Mouse (Mus musculus): Measurements from ENCODE around the gene Fscn3. TPM values are rescaled to one million over a fixed set of nuclear protein-coding genes. Genes with fewer than 3 reads are reported as not detected.

Fscn3 gene
- total and polyA plus RNA-seq, 3 experiments = not detected

- peaks cover 8 to 41% of the 10 kb centered on the region in 2 experiments for H3K4me1 ChIP-seq (ENCODE audit: control insufficient read depth in 1 of 2, insufficient read depth in 2 of 2)
- no peak for DNase-seq (ENCODE audit: extremely low read depth)
- peak overlapping the region; percentile 47 for H3K27ac ChIP-seq (ENCODE audit: insufficient read depth, low read depth)
- H3K9me3 ChIP-seq (replicated peaks; ENCODE audit: low read length) = no peaks in the 10 kb centered on the region
- H3K79me2 ChIP-seq (replicated peaks; ENCODE audit: control insufficient read depth, extremely low read depth, insufficient read depth, poor library complexity, severe bottlenecking) = peaks cover 57% of the 10 kb centered on the region
- dilution Hi-C loops (cut with MboI; ENCODE audit: extremely low pct_ligation_motif_present, extremely low pct_unique_long_range_greater_than_20kb, low sequenced_read_pairs) (no loop called here), in situ Hi-C loops (cut with MboI; ENCODE audit: low pct_ligation_motif_present, low pct_unique_long_range_greater_than_20kb, low sequenced_read_pairs) (no loop called here)
- H3K36me3 ChIP-seq (replicated peaks in 1 of 2; ENCODE audit: control insufficient read depth in 1 of 2, insufficient read depth in 1 of 2, low read length in 1 of 2) = peaks cover 9 to 38% of the 10 kb centered on the region in 2 experiments
- H3K9ac ChIP-seq (ENCODE audit: insufficient read depth, low read depth) = peak overlapping the region; percentile 80
- H3K4me3 ChIP-seq (replicated peaks in 1 of 3; ENCODE audit: low read depth in 2 of 3, low read length in 2 of 3, poor library complexity in 1 of 3) = peak overlapping the region; percentile 88 to 97 (median 97)
- TF ChIP-seq MXI1 (IDR thresholded peaks at IDR 0.05; ENCODE audit: low read depth, low read length) (peak; percentile 53), CHD2 (IDR thresholded peaks at IDR 0.05; ENCODE audit: low read length) (peak; percentile 33; the same call in 1 of the 2 replicates), SIN3A (IDR thresholded peaks at IDR 0.05; ENCODE audit: low read length) (peak; percentile 56; the same call in 1 of the 2 replicates), UBTF (IDR thresholded peaks at IDR 0.05; ENCODE audit: low read depth, low read length) (no peak), MYC (IDR thresholded peaks at IDR 0.05; ENCODE audit: low read depth, low read length) (peak; percentile 73; the same call in 1 of the 2 replicates)
- peak overlapping the region; percentile 99; the same call in 1 of the 2 replicates for H3K4me2 ChIP-seq (ENCODE audit: insufficient read depth, low read depth, poor library complexity, severe bottlenecking)
- no peaks in the 10 kb centered on the region for H3K27me3 ChIP-seq (replicated peaks)
Measured at GRCm38 (mm10) chr6:28480752-28481492, 53.3 kb downstream of the Fscn3 start.

- peak overlapping the region; percentile 99 for H3K4me2 ChIP-seq (ENCODE audit: insufficient read depth, low read depth, poor library complexity, severe bottlenecking)
- in situ Hi-C loops (cut with MboI; ENCODE audit: low pct_ligation_motif_present, low pct_unique_long_range_greater_than_20kb, low sequenced_read_pairs) = no loop called here
- peaks cover 9 to 49% of the 10 kb centered on the region in 2 experiments for H3K36me3 ChIP-seq (replicated peaks in 1 of 2; ENCODE audit: control insufficient read depth in 1 of 2, insufficient read depth in 1 of 2, low read length in 1 of 2)
- peak overlapping the region; percentile 80 for H3K9ac ChIP-seq (ENCODE audit: insufficient read depth, low read depth)
- H3K27ac ChIP-seq (ENCODE audit: insufficient read depth, low read depth) = peak overlapping the region; percentile 44; the same call in 1 of the 2 replicates
- no peaks in the 10 kb centered on the region for H3K9me3 ChIP-seq (replicated peaks; ENCODE audit: low read length)
- peaks cover 75% of the 10 kb centered on the region for H3K79me2 ChIP-seq (replicated peaks; ENCODE audit: control insufficient read depth, extremely low read depth, insufficient read depth, poor library complexity, severe bottlenecking)
- no peaks in the 10 kb centered on the region for H3K27me3 ChIP-seq (replicated peaks)
- H3K4me3 ChIP-seq (replicated peaks in 1 of 3; ENCODE audit: low read depth in 2 of 3, low read length in 2 of 3, poor library complexity in 1 of 3) = peak overlapping the region; percentile 57 to 97 (median 97)
- peak; percentile 65 for TF ChIP-seq MXI1 (IDR thresholded peaks at IDR 0.05; ENCODE audit: low read depth, low read length)
- no peak for TF ChIP-seq MAFK (IDR thresholded peaks at IDR 0.05; ENCODE audit: insufficient replicate concordance, low read length)
- no peak for TF ChIP-seq NRF1 (IDR thresholded peaks at IDR 0.05; ENCODE audit: low read depth, low read length)
- peak; percentile 30 for DNase-seq (ENCODE audit: extremely low read depth)
- dilution Hi-C loops (cut with MboI; ENCODE audit: extremely low pct_ligation_motif_present, extremely low pct_unique_long_range_greater_than_20kb, low sequenced_read_pairs) = no loop called here
- H3K4me1 ChIP-seq (ENCODE audit: control insufficient read depth in 1 of 2, insufficient read depth in 2 of 2) = peaks cover 9 to 59% of the 10 kb centered on the region in 2 experiments
Measured at GRCm38 (mm10) chr6:28482711-28483315, 55.2 kb downstream of the Fscn3 start.

- Histone ChIP-seq H3K4me2 (ENCODE audit: insufficient read depth, low read depth, poor library complexity, severe bottlenecking) (peak overlapping the region; percentile 68), H3K4me3 (replicated peaks in 1 of 3; ENCODE audit: low read depth in 2 of 3, low read length in 2 of 3, poor library complexity in 1 of 3) (no peak overlapping the region), H3K27me3 (replicated peaks) (no peaks in the 10 kb centered on the region), H3K27ac (ENCODE audit: insufficient read depth, low read depth) (peak overlapping the region; percentile 71), H3K9me3 (replicated peaks; ENCODE audit: low read length) (no peaks in the 10 kb centered on the region), H3K4me1 (ENCODE audit: control insufficient read depth in 1 of 2, insufficient read depth in 2 of 2) (peaks cover 21 to 79% of the 10 kb centered on the region in 2 experiments), H3K36me3 (replicated peaks in 1 of 2; ENCODE audit: control insufficient read depth in 1 of 2, insufficient read depth in 1 of 2, low read length in 1 of 2) (peaks cover 18 to 78% of the 10 kb centered on the region in 2 experiments), H3K9ac (ENCODE audit: insufficient read depth, low read depth) (peak overlapping the region; percentile 67), H3K79me2 (replicated peaks; ENCODE audit: control insufficient read depth, extremely low read depth, insufficient read depth, poor library complexity, severe bottlenecking) (peaks cover 99% of the 10 kb centered on the region)
- dilution Hi-C loops (cut with MboI; ENCODE audit: extremely low pct_ligation_motif_present, extremely low pct_unique_long_range_greater_than_20kb, low sequenced_read_pairs) = no loop called here
- no peak for DNase-seq (ENCODE audit: extremely low read depth)
- in situ Hi-C loops (cut with MboI; ENCODE audit: low pct_ligation_motif_present, low pct_unique_long_range_greater_than_20kb, low sequenced_read_pairs) = no loop called here
- TF ChIP-seq MEF2A (IDR thresholded peaks at IDR 0.05; ENCODE audit: borderline replicate concordance, low read depth, low read length) (no peak), MXI1 (IDR thresholded peaks at IDR 0.05; ENCODE audit: low read depth, low read length) (peak; percentile 41; the same call in 1 of the 2 replicates)
Measured at GRCm38 (mm10) chr6:28486008-28486407, 58.4 kb downstream of the Fscn3 start.

Data from CH12.LX (cell line).